Mouse (Mus musculus) brain, embryonic 14.5 days (tissue): ENCODE measurements at regions not wholly inside any gene's neighbourhood (a gene's known extent, or its start where the extent isn't known, plus 50 kb on each side); places are given as distances from the start of the nearest gene placed in this dataset.

ENCODE experiments used
- CTCF ChIP-seq: fragments of 200-500 bp; IDR thresholded peaks from 2 replicates; pipeline ENCODE4 v1.5.1; 2012; ENCODE audit warnings: inconsistent platforms, mild to moderate bottlenecking, moderate library complexity, borderline replicate concordance; ENCODE audit not compliant: insufficient read depth, insufficient read length; ENCODE audit errors: extremely low read depth
- POLR2A ChIP-seq: fragments of 200-500 bp; IDR thresholded peaks from 2 replicates; pipeline ENCODE4 v1.6.1; 2012; ENCODE audit warnings: mild to moderate bottlenecking, inconsistent platforms, borderline replicate concordance; ENCODE audit not compliant: poor library complexity, insufficient read depth, insufficient read length, severe bottlenecking; ENCODE audit errors: extremely low read depth

DNA sequence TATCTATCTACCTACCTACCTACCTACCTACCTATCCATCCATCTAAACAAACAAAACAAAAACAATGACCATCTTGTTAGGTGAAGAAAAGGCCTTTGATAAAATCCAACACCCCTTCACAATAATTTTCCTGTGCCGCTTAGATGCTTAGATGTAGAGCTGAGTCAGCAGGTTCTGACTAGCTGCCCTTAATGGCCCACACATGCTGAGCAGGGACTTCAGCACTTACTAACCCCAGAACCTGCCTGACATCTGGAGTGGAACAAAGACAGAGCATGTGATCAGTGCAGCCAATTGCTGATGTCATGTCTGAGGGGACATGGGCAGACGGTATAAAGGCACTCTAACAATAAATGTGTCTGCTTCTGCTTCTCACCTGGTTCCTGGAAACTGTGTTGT is 664.9 kb upstream of the Mdga2 start:
- TF ChIP-seq POLR2A = no peak
- no peak for TF ChIP-seq CTCF
